Mouse (Mus musculus) intestine, embryonic 16.5 days (tissue): ENCODE data around the gene Gnai3. TPM values are rescaled to one million over a fixed set of nuclear protein-coding genes. Genes with fewer than 3 reads are reported as not detected.

ENCODE experiments used
- ATAC-seq: fragments of 200-750 bp; cut with Nextera tagmentation; 2 replicates; pipeline ENCODE4 v1.8.0; 2017; ENCODE audit warnings: moderate TSS enrichment, moderate library complexity
- H3K27ac ChIP-seq: fragments of 300-500 bp; sonication (generic); 2 replicates; pipeline ENCODE4 v1.5.1; 2014; ENCODE audit warnings: mild to moderate bottlenecking, low read length
- H3K27me3 ChIP-seq: fragments of 300-500 bp; sonication (generic); replicated peaks from 2 replicates; pipeline ENCODE4 v1.6.1; 2014; ENCODE audit warnings: low read length, control low read depth, mixed read lengths; ENCODE audit not compliant: control insufficient read depth, insufficient read depth
- H3K36me3 ChIP-seq: fragments of 300-500 bp; sonication (generic); 2 replicates; pipeline ENCODE4 v1.6.1; 2014; ENCODE audit warnings: low read length, control low read depth; ENCODE audit not compliant: control insufficient read depth, insufficient read depth
- H3K4me1 ChIP-seq: fragments of 300-500 bp; sonication (generic); 2 replicates; pipeline ENCODE4 v1.6.1; 2014; ENCODE audit warnings: low read length, control low read depth, mixed read lengths; ENCODE audit not compliant: control insufficient read depth, insufficient read depth
- H3K4me2 ChIP-seq: fragments of 300-500 bp; sonication (generic); 2 replicates; pipeline ENCODE4 v1.6.1; 2014; ENCODE audit warnings: low read depth, low read length, control low read depth
- H3K4me3 ChIP-seq: fragments of 300-500 bp; sonication (generic); 2 replicates; pipeline ENCODE4 v1.5.1; 2014; ENCODE audit warnings: mild to moderate bottlenecking, low read length
- H3K9ac ChIP-seq: fragments of 300-500 bp; sonication (generic); 2 replicates; pipeline ENCODE4 v1.6.1; 2014; ENCODE audit warnings: low read depth, low read length
- H3K9me3 ChIP-seq: fragments of 300-500 bp; sonication (generic); 2 replicates; pipeline ENCODE4 v1.6.1; 2016; ENCODE audit warnings: low read length, control low read depth; ENCODE audit not compliant: control insufficient read depth
- WGBS: fragments of 180-500 bp; shearing (Covaris S2); extraction: QIAGEN DNeasy Blood & Tissue Kit; methylation state at CpG from one replicate; pipeline ENCODE4 v1.1.7; 2014; 5-methylcytosine and 5-hydroxymethylcytosine counted together
- polyA plus RNA-seq: library from polyadenylated mRNA; unstranded; fragments of >200 nt; fragmentation: Nextera tagmentation; extraction: Ambion mirVana; gene quantifications from 2 replicates; pipeline ENCODE4 v1.2.1, GENCODE M21; 2015

Gene Gnai3
- polyA plus RNA-seq, 1 experiment from 2014 or later: 170 TPM

- WGBS: 83% methylated on average over 11 of the region's 11 CpGs
- H3K4me2 ChIP-seq: no peak overlapping the region
- no peak for ATAC-seq
These were observed 11.2 kb downstream of the Gnai3 start for GRCm38 (mm10) chr3:108134701-108135100.

DNA sequence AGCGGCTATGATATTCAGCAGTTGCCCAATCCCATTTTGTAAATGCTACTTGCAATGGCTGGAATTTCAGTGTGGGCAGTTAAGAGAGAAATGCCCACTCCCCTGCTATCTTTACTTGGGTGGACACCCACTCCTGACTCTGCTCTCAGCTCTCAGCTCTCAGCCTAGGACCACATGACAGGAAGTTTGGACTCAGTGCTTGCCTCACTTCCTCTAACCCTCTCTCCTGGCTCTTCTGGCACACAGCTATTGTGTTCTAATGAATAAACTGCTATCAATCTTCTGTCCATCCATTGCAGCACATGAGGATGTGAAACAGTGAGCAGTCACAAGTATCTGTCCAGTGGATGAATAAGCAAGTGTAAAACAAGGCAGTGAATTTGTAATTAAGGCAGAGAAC, 13.5 kb downstream of the Gnai3 start:
- Histone ChIP-seq H3K27ac (peak overlapping the region; percentile 72; the same call in 1 of the 2 replicates), H3K9ac (no peak overlapping the region), H3K27me3 (no peaks in the 10 kb centered on the region), H3K4me1 (peaks cover 16% of the 10 kb centered on the region), H3K9me3 (no peaks in the 10 kb centered on the region), H3K36me3 (no peaks in the 10 kb centered on the region), H3K4me2 (no peak overlapping the region), H3K4me3 (no peak overlapping the region)
- ATAC-seq: no peak
- 69% methylated on average over 1 of the region's 1 CpGs for WGBS

More at GRCm38 (mm10) chr3:108134701-108135100, 11.2 kb downstream of the Gnai3 start:
- Histone ChIP-seq H3K4me3 (no peak overlapping the region), H3K36me3 (no peaks in the 10 kb centered on the region), H3K9ac (no peak overlapping the region), H3K27ac (no peak overlapping the region), H3K4me1 (peaks cover 12% of the 10 kb centered on the region), H3K27me3 (no peaks in the 10 kb centered on the region), H3K9me3 (no peaks in the 10 kb centered on the region)

DNA sequence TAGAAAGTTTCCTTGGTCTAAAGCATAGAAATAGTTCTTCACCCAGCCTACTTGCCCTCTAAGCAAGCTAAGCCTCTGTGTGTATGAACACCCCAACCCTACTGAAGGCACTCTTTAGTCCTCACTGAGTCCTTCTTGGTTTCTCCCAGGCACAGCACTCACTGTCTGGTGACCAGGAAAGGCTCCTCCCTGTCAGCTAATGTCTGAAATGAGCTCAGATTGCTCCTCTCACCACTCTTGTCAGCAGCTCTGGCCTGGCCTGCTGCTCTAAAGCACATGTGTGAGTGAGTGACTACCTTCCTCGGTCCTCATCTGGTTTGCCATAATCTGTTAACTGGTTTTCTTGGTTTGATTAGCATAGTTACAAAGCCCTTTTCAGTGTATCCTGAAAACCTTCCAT, 14.1 kb downstream of the Gnai3 start:
- Histone ChIP-seq H3K4me2 (no peak overlapping the region), H3K4me1 (peaks cover 16% of the 10 kb centered on the region), H3K27me3 (no peaks in the 10 kb centered on the region), H3K27ac (peak overlapping the region; percentile 72), H3K9me3 (no peaks in the 10 kb centered on the region), H3K4me3 (no peak overlapping the region), H3K36me3 (no peaks in the 10 kb centered on the region), H3K9ac (peak overlapping the region; percentile 34; the same call in 1 of the 2 replicates)
- peak; percentile 47 for ATAC-seq
- WGBS: 65% methylated on average over 1 of the region's 1 CpGs

DNA sequence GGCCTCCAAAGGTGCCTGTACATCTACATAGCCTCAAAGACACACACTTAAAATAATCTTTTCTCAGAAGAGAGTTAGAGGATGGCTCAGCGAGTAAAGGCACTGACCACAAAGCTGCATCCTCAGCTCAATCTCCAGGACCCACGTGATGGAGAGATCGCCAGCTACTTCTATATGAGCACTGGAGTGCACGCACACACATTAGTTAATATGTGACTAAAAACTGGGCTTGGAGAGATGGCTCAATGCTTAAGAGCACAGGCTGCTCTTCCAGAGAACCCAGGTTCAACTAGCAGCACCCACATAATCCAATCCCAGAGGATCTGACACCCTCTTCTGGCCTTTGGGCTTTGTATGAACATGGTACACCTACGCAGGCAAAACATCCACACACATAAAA, 14.7 kb downstream of the Gnai3 start:
- no peaks in the 10 kb centered on the region for H3K36me3 ChIP-seq
- 0 out of 2 replicates have a peak overlapping the region, but pooled peaks have one; percentile 13 for H3K4me2 ChIP-seq
- H3K27ac ChIP-seq: peak overlapping the region; percentile 72
- H3K9ac ChIP-seq: no peak overlapping the region
- ATAC-seq: peak; percentile 86
- H3K4me1 ChIP-seq: peaks cover 17% of the 10 kb centered on the region
- no peaks in the 10 kb centered on the region for H3K27me3 ChIP-seq
- 68% methylated on average over 5 of the region's 5 CpGs for WGBS
- H3K4me3 ChIP-seq: no peak overlapping the region
- H3K9me3 ChIP-seq: no peaks in the 10 kb centered on the region

DNA sequence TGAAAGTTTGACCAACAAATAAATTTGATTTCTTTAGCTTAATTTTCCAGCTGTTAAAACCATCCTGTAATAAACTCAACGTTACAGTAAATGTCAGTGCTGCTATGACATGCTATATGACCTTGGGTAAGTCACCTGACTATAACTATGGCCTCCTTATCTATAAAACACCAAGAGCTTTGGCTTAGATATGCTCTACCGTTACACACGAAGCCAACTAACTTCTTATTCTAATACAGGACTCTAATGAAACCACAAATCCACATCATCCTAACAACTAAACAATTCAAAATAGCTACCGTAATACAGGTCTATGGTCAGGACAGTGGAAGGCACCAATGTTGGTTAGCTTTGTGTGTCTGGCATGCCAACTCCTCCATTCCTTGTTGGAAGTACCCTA, 16.1 kb downstream of the Gnai3 start:
- WGBS: 67% methylated on average over 4 of the region's 4 CpGs
- Histone ChIP-seq H3K9ac (no peak overlapping the region), H3K27ac (no peak overlapping the region), H3K36me3 (no peaks in the 10 kb centered on the region), H3K4me2 (no peak overlapping the region), H3K4me1 (peaks cover 19% of the 10 kb centered on the region), H3K27me3 (no peaks in the 10 kb centered on the region), H3K4me3 (no peak overlapping the region), H3K9me3 (no peaks in the 10 kb centered on the region)
- no peak for ATAC-seq

DNA sequence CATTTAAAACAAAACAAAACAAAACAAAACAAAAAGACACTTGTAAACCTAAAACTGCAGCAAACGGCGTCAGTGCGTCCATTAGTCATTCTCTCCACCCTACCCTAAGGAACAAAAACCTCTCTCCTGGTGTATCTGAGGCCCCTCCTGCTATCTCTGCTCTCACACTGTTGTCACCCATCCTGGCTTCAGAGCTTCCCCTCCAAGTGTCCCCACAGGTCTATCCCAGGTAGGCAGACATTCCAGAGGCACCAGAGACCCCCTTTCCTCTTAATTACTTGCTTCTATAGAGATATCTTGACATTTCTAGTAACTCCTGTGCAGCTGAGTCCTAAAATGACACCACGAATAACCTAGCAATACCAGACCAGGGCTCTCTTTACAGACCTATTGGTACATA, 16.6 kb downstream of the Gnai3 start:
- no peak for ATAC-seq
- no peak overlapping the region for H3K4me3 ChIP-seq
- peaks cover 21% of the 10 kb centered on the region for H3K4me1 ChIP-seq
- H3K27ac ChIP-seq: 0 out of 2 replicates have a peak overlapping the region, but pooled peaks have one; percentile 10
- no peak overlapping the region for H3K9ac ChIP-seq
- no peaks in the 10 kb centered on the region for H3K36me3 ChIP-seq
- H3K4me2 ChIP-seq: no peak overlapping the region
- no peaks in the 10 kb centered on the region for H3K9me3 ChIP-seq
- 78% methylated on average over 4 of the region's 4 CpGs for WGBS
- no peaks in the 10 kb centered on the region for H3K27me3 ChIP-seq

DNA sequence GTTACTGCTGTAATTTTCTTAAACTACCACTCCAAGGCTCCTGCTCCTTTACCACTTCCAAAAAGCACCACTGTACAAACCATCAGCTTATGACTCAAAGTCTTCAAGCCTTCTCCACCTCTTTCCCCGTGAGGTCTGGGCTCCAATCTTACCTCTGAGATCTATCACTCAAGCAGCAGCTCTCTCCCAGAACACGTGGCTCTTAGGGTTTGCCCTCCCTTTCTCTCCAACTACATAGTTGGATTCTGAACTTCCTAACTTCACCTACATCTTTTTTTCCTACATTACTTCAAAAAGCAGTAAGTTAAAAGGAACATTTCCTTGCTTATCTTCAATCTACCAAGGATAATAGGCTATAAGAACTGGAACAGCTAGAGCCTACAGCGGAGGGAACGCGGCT, 17.4 kb downstream of the Gnai3 start:
- Histone ChIP-seq H3K4me2 (no peak overlapping the region), H3K9ac (no peak overlapping the region), H3K4me1 (peaks cover 21% of the 10 kb centered on the region), H3K27me3 (no peaks in the 10 kb centered on the region), H3K27ac (no peak overlapping the region), H3K9me3 (no peaks in the 10 kb centered on the region), H3K4me3 (no peak overlapping the region), H3K36me3 (no peaks in the 10 kb centered on the region)
- 75% methylated on average over 5 of the region's 5 CpGs for WGBS
- ATAC-seq: no peak

GRCm38 (mm10) chr3:108126327-108126726, 19.6 kb downstream of the Gnai3 start:
- Histone ChIP-seq H3K27ac (peak overlapping the region; percentile 37; the same call in 1 of the 2 replicates), H3K9me3 (no peaks in the 10 kb centered on the region), H3K36me3 (no peaks in the 10 kb centered on the region), H3K9ac (no peak overlapping the region), H3K4me2 (no peak overlapping the region), H3K4me1 (peaks cover 21% of the 10 kb centered on the region), H3K4me3 (no peak overlapping the region), H3K27me3 (no peaks in the 10 kb centered on the region)
- 77% methylated on average over 3 of the region's 3 CpGs for WGBS
- ATAC-seq: peak; percentile 38; the same call in 1 of the 2 replicates

DNA sequence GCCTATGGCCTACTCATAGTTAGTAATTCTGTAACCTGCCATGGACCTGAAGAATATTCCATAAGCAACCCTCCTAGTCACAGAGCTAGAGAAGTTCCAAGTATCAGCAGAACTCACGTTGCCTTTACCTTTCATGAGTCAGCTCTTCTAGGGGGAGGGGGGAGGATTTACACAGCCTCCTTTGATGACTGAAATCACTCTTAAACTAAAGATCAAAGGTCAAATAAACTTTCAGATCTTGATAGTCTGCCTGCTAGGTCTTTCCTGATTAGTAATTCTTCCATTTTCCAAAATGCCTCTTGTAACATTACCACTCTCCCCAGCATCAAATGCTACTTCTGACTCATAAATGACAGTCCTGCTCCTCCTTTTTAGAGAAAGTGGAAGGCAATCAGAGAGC, 21.8 kb downstream of the Gnai3 start:
- peak; percentile 49 for ATAC-seq
- Histone ChIP-seq H3K4me1 (peaks cover 12% of the 10 kb centered on the region; the same call in 1 of the 2 replicates), H3K36me3 (no peaks in the 10 kb centered on the region), H3K27ac (no peak overlapping the region), H3K4me2 (no peak overlapping the region), H3K4me3 (no peak overlapping the region), H3K9me3 (no peaks in the 10 kb centered on the region), H3K27me3 (no peaks in the 10 kb centered on the region), H3K9ac (no peak overlapping the region)
- 29% methylated on average over 1 of the region's 1 CpGs for WGBS

GRCm38 (mm10) chr3:108123242-108123641, 22.7 kb downstream of the Gnai3 start:
- H3K36me3 ChIP-seq: peaks cover 3% of the 10 kb centered on the region; the same call in 1 of the 2 replicates
- WGBS: 86% methylated on average over 5 of the region's 5 CpGs

More at GRCm38 (mm10) chr3:108123242-108123641, 22.7 kb downstream of the Gnai3 start:
- no peak overlapping the region for H3K4me2 ChIP-seq
- no peak for ATAC-seq
- no peaks in the 10 kb centered on the region for H3K9me3 ChIP-seq
- no peak overlapping the region for H3K27ac ChIP-seq
- no peaks in the 10 kb centered on the region for H3K27me3 ChIP-seq
- no peak overlapping the region for H3K9ac ChIP-seq
- H3K4me3 ChIP-seq: no peak overlapping the region
- peaks cover 8% of the 10 kb centered on the region; the same call in 1 of the 2 replicates for H3K4me1 ChIP-seq
